Mouse (Mus musculus): ENCODE data around the gene Grin2b.

Grin2b gene

GRCm38 (mm10) chr6:136010290-136011037 lies 162.8 kb downstream of the Grin2b start:
- in situ Hi-C loops (cut with MboI, MseI) = loop anchor here (25.0 kb wide), 1 partner anchor 752 kb away; no protein-coding TSS in a partner anchor

DNA sequence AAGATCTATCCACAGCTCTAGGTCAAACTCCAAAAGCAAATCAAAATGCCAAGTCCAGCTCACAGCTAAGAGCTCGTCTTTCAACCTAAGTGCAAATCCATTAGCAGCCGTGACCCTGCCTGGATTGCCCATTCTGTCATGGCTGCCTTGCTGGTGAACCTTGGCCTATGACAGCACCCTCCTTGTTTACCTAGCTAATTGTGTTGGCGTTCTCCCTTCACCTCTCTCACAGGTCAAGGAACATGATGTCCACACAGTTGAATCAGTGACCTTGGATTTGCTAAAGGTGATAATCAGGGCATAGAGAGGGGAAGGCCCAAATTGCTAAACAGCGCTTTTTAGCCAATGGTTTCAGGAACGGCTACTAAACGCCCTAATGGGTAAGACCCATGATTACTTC lies 165.2 kb downstream of the Grin2b start:
- in situ Hi-C loops (cut with MboI, MseI) = loop anchor here (25.0 kb wide), 1 partner anchor 754 kb away; no protein-coding TSS in a partner anchor

GRCm38 (mm10) chr6:135994691-135995090 lies 178.6 kb downstream of the Grin2b start:
- in situ Hi-C loops (cut with MboI, MseI) = no loop called here

DNA sequence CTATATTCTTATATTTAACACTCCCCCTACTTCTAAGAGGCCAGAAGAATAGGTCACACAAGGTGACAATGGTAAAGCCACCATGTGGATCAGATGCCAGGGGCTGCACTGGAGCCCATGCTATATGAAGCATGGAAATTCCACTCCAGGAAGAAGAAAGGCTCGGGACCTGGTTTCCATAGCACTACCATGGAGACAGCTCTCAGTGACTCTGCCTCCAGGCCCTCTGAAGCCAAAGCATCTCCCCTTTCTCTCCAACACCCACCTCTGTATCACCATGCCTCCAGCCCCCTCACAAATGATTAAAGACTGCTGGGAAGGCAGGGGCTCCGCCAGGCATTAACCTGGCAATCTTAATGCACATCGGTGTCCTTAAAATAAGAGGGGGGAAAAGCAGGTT lies 179.4 kb downstream of the Grin2b start:
- in situ Hi-C loops (cut with MboI, MseI) = no loop called here

- in situ Hi-C loops (cut with MboI, MseI) = no loop called here
These were observed 179.9 kb downstream of the Grin2b start for GRCm38 (mm10) chr6:135993378-135993777.

DNA sequence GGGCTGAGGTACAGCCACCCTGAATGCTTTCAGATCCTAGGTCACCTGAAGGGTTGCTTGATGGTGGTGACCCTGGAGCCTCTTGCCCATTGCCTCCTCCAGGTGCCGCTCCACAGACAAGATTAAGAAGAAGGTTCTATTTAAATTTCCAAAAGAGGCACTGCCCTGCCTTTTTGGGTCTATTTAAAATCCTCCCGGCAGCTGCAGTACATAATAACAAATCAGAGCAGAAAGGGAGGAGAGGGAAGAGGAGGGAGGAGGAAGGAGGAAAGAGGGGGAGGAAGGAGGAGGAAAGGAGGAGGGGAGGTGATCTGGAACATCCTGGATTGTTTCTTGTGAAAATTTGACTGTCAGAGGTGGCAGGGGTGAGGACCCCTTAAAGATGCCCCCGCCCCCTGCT lies 197.2 kb downstream of the Grin2b start:
- in situ Hi-C loops (cut with MboI, MseI) = no loop called here

DNA sequence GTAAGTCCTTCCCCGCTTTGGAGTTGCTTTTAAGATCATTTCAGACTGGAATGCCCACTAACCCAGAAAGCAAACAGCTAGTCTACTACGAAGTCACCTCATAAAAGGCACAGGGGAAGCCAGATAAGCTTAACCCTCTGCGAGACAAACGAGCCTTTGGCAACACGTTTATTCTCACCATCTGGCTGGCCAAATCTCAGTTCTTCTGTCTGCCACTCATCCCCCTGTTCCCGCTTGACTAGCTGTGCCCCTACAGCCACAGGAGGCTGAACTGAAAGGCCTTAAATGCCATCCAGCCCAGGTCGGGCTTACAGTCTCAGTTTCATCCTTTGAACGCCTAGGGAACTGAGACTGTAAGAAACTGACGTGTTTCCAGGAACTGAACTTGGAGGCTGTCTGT lies 200.8 kb downstream of the Grin2b start:
- in situ Hi-C loops (cut with MboI, MseI) = no loop called here

DNA sequence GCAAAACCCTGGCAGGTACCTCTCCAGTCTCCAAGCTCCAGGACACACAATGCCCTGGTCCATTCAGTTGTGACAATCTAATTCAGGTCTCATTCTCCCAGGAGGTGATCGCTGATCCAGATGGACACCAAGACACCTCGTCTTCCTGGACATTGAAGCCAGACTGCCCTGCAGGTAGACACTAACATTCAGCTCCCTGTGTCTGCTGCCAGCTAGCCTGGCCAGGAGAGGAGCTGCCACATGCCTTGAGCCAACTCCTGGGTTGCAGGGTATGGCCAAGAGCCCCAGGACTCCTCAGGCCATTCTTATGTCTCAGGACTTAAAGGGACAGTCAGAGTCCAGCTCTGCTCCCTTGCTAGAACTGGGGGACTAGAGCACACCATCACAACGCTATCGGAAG lies 201.8 kb downstream of the Grin2b start:
- in situ Hi-C loops (cut with MboI, MseI) = no loop called here

GRCm38 (mm10) chr6:135970716-135971318 lies 202.5 kb downstream of the Grin2b start:
- in situ Hi-C loops (cut with MboI, MseI) = no loop called here

- in situ Hi-C loops (cut with MboI, MseI) = no loop called here
These were observed 211.5 kb downstream of the Grin2b start for GRCm38 (mm10) chr6:135961766-135962165.

DNA sequence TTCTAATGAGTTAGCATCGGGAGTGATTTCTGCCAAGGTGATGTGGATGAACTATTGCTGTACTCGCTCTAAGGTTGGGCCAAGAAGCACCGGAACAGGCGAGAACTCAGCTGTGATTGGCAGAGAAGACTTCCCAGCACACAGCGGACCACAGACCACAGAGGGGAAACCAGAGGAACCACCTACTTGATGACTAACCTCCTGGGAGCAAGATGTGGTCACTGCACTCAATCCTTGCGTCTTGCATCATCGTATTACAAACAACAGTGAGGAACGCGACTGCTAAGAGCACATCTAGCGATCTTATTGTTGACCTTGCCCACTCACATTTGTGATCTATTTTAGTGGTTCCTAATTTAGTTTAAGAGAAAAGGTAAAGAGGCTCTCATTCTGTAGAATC lies 213.7 kb downstream of the Grin2b start:
- in situ Hi-C loops (cut with MboI, MseI) = no loop called here

DNA sequence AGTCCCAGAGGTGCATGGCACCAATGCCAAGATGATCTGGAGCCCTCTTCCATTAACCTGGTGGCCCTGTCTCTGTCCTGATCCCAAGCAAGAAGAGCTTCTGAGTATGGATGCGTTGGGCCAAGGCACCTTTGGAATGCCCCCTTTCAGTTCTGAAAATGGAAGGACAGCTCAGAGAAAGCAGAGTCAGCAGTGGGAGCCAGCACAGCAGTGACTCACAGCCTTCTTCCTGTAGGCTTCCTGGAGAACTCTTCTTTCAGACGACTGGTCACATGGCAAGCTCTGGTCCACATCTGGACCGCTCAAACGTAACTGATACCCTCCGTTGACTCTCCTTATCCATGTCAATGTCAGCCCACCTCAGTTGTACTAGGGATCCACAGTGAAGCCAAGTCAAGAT lies 221.6 kb downstream of the Grin2b start:
- in situ Hi-C loops (cut with MboI, MseI) = no loop called here

- in situ Hi-C loops (cut with MboI, MseI) = no loop called here
These were observed 227.8 kb downstream of the Grin2b start for GRCm38 (mm10) chr6:135945511-135945910.

DNA sequence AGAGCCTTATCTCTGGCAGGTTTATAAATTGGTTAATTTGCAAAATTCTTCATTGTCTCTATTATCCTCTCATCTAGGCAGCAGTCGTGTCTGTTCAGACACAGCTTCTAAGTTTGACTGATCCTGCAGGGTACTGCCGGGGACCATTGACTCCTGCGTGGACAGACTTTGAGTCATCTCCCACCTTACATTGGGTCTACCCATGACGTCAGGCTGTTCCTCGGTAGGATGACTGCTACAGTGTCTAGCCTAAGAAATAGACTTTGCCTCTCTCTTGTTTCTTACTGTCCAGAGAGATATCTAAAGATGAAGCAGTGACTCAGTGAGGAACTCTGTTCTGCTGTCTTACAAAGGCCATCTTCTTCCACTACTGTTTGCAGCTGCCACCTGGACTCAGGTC lies 229.0 kb downstream of the Grin2b start:
- in situ Hi-C loops (cut with MboI, MseI) = no loop called here

DNA sequence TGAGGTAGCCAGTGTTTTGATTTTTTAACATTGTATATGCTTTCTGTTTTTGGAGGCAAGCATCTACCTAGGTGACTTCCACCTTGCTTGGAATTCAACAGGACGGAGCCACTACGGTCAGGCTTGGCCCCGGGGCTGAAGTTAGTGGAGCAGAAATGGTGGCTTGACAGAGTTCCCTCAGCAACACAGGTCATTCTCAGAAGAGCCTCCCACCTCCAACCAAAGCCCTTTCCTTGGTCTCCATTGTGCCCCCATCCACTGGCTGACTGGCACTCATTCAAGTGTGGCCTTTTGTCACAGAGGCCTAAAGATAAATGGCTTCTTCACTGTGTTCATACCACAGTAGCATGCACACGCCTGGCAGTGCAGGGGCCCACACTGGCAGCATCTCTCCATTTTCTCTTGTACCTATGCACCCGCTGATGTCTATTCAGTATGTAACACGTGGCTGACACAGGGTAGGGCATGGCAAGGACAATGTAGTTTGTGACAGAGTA lies 230.1 kb downstream of the Grin2b start:
- in situ Hi-C loops (cut with MboI, MseI) = no loop called here

GRCm38 (mm10) chr6:135932924-135933323 lies 240.4 kb downstream of the Grin2b start:
- in situ Hi-C loops (cut with MboI, MseI) = no loop called here

GRCm38 (mm10) chr6:135932400-135932920 lies 240.9 kb downstream of the Grin2b start:
- in situ Hi-C loops (cut with MboI, MseI) = no loop called here

DNA sequence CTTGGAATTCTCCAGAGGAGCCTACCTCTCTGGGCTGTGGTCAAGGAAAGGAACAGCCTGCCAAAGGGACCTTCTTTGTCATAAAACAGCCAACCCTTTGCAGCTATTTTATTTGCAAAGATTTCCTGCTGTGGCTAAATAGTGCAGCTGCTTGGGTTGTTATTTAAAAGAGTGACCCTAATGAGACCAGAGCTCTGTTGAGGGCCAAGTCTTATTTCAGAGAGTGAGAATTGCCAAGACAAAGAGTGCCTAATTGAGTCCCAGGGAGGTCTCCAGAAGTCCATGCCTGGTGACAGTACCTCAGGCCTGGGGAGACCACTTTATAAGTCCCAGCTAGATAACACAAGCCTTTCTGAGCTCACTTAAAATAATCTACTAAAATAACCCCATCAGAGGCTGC lies 255.6 kb downstream of the Grin2b start:
- in situ Hi-C loops (cut with MboI, MseI) = no loop called here

GRCm38 (mm10) chr6:135914608-135915007 lies 258.7 kb downstream of the Grin2b start:
- in situ Hi-C loops (cut with MboI, MseI) = no loop called here

GRCm38 (mm10) chr6:135912114-135912513 lies 261.2 kb downstream of the Grin2b start:
- in situ Hi-C loops (cut with MboI, MseI) = no loop called here

GRCm38 (mm10) chr6:135911131-135911530 lies 262.2 kb downstream of the Grin2b start:
- in situ Hi-C loops (cut with MboI, MseI) = no loop called here

DNA sequence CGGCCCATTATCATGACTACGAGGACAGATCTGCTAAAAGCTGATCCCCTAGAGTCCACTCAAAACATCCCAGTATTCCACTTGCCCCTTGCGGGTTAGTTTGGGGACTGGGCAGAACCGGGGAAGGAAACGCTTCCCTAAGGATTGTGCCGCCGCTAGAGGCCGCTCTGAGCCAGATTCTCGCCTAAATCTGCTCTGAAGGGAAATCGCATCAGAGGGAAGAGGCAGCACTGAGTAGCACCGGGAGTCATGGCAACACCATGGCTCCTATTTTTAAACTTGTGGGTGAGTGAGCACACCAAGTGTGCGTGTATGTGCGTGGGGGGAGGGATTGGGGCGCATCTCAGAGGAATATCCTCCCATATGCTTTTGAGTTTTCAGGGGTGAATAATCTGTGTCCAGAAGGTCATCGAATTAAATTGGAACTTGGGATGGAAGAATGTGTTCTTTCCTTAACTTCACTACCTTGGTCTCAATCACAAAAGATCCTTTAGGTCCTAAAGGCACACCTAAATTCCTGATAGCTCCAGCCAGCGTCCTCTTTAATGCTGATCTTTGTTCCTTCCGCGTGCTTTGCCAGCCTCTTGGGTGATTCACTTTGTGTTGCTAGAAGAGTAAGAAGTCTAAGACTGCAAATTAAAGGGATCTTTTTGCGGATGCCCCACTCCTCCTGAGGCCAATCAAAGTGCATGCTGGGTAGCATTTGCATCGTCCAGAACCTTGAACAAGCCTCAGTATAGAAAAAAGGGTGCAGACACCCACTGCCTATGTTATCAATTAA lies 265.6 kb downstream of the Grin2b start:
- in situ Hi-C loops (cut with MboI, MseI) = no loop called here
